Mouse (Mus musculus) kidney, embryonic 15.5 days (tissue): ENCODE measurements at regions not wholly inside any gene's neighbourhood (a gene's known extent, or its start where the extent isn't known, plus 50 kb on each side); places are given as distances from the start of the nearest gene placed in this dataset.

Experiments
- ATAC-seq: fragments of 200-750 bp; cut with Nextera tagmentation; replicated peaks from 2 replicates; pipeline ENCODE4 v1.8.0; 2017; ENCODE audit warnings: moderate TSS enrichment; ENCODE audit not compliant: low FRiP score
- H3K27ac ChIP-seq: fragments of 300-500 bp; sonication (generic); 2 replicates; pipeline ENCODE4 v1.5.1; 2015; ENCODE audit warnings: mild to moderate bottlenecking, inconsistent platforms
- H3K27me3 ChIP-seq: fragments of 300-500 bp; sonication (generic); 2 replicates; pipeline ENCODE4 v1.6.1; 2015; ENCODE audit warnings: inconsistent platforms
- H3K36me3 ChIP-seq: fragments of 300-500 bp; sonication (generic); 2 replicates; pipeline ENCODE4 v1.6.1; 2015; ENCODE audit warnings: inconsistent platforms
- H3K4me1 ChIP-seq: fragments of 300-500 bp; sonication (generic); 2 replicates; pipeline ENCODE4 v1.6.1; 2015; ENCODE audit warnings: inconsistent platforms
- H3K4me2 ChIP-seq: fragments of 300-500 bp; sonication (generic); 2 replicates; pipeline ENCODE4 v1.6.1; 2015; ENCODE audit warnings: moderate library complexity, mild to moderate bottlenecking, inconsistent platforms
- H3K4me3 ChIP-seq: fragments of 300-500 bp; sonication (generic); replicated peaks from 2 replicates; pipeline ENCODE4 v1.5.1; 2015; ENCODE audit warnings: mild to moderate bottlenecking, inconsistent platforms
- H3K9ac ChIP-seq: fragments of 300-500 bp; sonication (generic); 2 replicates; pipeline ENCODE4 v1.6.1; 2015; ENCODE audit warnings: mild to moderate bottlenecking, inconsistent platforms
- H3K9me3 ChIP-seq: fragments of 300-500 bp; sonication (generic); replicated peaks from 2 replicates; pipeline ENCODE4 v1.6.1; 2016; ENCODE audit warnings: inconsistent platforms
- WGBS: fragments of 180-500 bp; shearing (Covaris S2); methylation state at CpG from one replicate; pipeline ENCODE4 v1.1.7; 2015; ENCODE audit warnings: mixed read lengths; 5-methylcytosine and 5-hydroxymethylcytosine counted together

DNA sequence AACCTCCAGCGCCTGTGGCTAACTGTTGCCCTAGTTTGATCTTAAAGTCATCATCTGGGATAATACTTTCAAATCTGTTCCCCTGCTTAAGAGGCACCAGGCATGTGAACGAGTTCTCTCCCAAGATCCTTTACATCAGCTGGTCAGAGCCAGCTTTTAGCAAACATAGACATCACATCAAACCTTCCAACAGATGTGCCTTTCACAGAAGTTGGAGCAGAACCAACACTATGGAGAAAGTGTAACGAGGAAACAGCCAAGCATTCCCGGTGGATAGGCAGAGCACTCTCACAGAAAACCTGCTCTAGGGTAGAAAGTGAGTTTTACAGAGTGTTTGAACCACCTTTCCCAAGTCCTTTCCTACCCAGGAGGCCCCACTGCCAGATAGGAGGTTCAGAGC lies 244.7 kb upstream of the Thbs1 start:
- Histone ChIP-seq H3K9ac (no peak overlapping the region), H3K4me3 (no peak overlapping the region), H3K27me3 (no peaks in the 10 kb centered on the region), H3K27ac (peak overlapping the region; percentile 48; the same call in 1 of the 2 replicates), H3K36me3 (no peaks in the 10 kb centered on the region), H3K9me3 (no peaks in the 10 kb centered on the region), H3K4me1 (peaks cover 18% of the 10 kb centered on the region), H3K4me2 (no peak overlapping the region)
- WGBS, result 62% methylated on average over 4 of the region's 4 CpGs
- no peak; the same call in 1 of the 2 replicates for ATAC-seq

DNA sequence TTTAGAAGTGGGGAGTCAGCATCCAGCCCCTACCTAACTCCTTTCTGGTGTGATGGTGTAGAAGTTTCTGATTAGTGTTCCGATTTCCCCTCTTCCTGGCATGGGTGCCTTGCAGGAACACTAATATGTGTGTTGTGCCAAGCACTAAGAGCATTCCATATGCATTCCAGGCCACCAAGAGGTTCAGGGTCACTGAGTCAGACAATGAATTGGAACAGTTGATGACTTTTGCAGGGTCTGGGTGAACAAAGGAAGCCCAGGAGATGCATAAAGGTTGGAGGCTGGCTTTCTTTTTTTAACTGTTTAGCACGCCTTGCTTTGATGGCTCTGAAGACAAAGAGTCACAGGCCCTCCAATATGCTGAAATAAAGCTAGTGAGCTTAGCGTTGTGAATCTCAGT lies 244.3 kb upstream of the Thbs1 start:
- Histone ChIP-seq H3K9ac (no peak overlapping the region), H3K36me3 (no peaks in the 10 kb centered on the region), H3K9me3 (no peaks in the 10 kb centered on the region), H3K4me2 (no peak overlapping the region), H3K4me1 (peaks cover 16% of the 10 kb centered on the region), H3K27ac (peak overlapping the region; percentile 48; the same call in 1 of the 2 replicates), H3K4me3 (no peak overlapping the region), H3K27me3 (no peaks in the 10 kb centered on the region)
- WGBS, result 51% methylated on average over 3 of the region's 3 CpGs
- peak; percentile 60; the same call in 1 of the 2 replicates for ATAC-seq

DNA sequence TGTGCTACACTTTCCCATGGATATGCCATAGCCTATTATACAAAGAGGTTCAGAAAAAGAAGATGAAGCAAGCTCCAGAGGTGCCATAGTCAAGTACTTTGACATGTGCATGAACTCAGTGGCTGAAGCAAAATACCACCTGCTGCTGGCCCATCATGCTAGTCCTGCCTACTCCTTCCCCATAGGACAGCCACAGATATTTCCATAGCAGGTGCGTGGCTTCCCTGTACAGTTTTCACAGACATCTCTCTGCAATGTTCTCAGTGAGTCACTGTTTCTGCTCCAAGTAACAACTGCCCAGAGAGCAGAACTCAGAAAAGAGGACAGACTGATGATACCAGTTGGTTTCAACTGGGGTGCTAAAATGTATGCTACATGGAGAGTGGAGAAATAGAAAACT lies 242.8 kb upstream of the Thbs1 start:
- Histone ChIP-seq H3K9ac (no peak overlapping the region), H3K9me3 (no peaks in the 10 kb centered on the region), H3K36me3 (no peaks in the 10 kb centered on the region), H3K27ac (no peak overlapping the region), H3K4me1 (peaks cover 13% of the 10 kb centered on the region), H3K4me2 (no peak overlapping the region), H3K27me3 (no peaks in the 10 kb centered on the region), H3K4me3 (no peak overlapping the region)
- ATAC-seq, result no peak
- 100% methylated on average over 1 of the region's 1 CpGs for WGBS

DNA sequence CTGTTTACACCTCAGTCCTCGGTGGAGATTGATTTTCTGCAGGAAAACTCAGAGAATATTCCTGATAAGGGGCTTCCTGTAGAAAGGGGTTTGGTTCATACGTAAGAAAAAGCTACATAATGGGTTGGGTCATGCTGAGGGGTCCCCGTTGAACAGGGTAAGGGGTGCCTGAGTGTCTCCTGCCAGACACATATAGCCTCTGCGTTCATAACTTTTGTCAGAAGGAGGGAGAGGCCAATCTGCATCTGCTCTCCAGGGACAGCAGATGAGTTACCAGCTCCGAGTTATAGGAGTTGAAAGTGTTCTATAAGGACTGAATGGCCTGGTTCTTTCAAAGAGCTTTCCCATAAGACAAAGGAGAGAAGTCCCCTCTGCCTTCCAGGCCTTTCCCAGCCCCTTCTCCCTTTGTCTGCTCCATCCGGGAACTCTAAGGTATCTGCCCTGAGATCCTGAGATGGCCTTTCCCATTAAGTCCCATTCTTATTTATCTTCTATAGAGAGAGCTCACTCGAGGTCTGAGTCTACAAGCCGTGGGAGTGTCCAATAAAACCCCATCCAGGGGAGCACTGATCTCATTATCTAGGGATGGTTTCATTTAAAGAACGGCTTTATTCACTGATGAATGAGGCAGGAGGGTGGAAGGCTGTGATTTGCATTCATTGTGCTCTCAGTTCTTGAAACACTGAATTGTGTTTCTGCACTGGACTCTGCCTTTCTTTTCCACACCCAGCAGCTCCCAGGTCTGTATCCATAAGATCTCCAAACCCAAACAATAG lies 240.0 kb upstream of the Thbs1 start:
- no peak overlapping the region for H3K9ac ChIP-seq
- no peaks in the 10 kb centered on the region for H3K9me3 ChIP-seq
- ATAC-seq, result no peak
- 61% methylated on average over 9 of the region's 9 CpGs for WGBS
- H3K4me2 ChIP-seq, result no peak overlapping the region
- no peak overlapping the region for H3K4me3 ChIP-seq
- H3K27ac ChIP-seq, result no peak overlapping the region
- H3K27me3 ChIP-seq, result no peaks in the 10 kb centered on the region
- peaks cover 11% of the 10 kb centered on the region for H3K4me1 ChIP-seq
- no peaks in the 10 kb centered on the region for H3K36me3 ChIP-seq

DNA sequence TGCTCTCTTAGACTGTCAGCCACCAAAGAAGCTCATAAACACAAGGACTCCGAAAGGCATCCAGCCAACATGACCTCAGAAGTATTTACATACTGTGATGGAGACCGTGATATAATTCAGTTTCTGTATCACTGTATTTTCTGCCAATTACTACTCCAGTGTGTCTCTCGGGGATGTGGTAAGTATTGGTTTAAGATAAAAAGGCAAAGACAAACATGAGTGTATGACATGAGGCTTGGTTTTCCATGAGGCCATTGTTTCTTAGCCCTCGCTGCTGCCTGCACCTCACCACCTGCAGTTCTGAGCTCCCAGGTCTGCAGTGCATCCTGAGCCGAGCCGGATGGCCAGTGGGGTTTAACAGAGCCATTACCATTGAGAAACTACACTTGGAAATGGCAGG lies 233.9 kb upstream of the Thbs1 start:
- no peak for ATAC-seq
- no peaks in the 10 kb centered on the region for H3K36me3 ChIP-seq

DNA sequence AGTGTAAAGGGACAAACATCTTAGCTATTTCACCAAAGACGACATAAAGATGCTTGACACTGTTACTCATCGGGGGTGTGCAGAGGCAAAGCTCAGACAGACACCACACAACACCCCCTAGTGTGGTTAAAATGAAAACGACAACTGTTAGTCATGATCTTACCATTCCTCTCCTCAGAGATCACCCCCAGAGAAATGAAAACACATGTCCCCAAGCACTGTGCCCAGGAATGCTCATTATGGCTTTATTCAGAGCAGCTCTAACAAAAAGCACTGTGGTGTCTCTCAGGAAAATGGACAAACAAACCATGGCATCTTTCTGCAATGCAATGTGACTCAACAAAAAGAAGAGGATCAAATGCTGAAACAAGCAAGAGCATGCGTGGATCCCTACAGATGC lies 229.5 kb upstream of the Thbs1 start:
- H3K9me3 ChIP-seq, result no peaks in the 10 kb centered on the region
- no peaks in the 10 kb centered on the region for H3K27me3 ChIP-seq
- H3K4me2 ChIP-seq, result no peak overlapping the region
- H3K4me3 ChIP-seq, result no peak overlapping the region
- no peaks in the 10 kb centered on the region for H3K36me3 ChIP-seq
- ATAC-seq, result no peak
- no peak overlapping the region for H3K27ac ChIP-seq
- no peaks in the 10 kb centered on the region for H3K4me1 ChIP-seq
- H3K9ac ChIP-seq, result no peak overlapping the region
- 84% methylated on average over 4 of the region's 4 CpGs for WGBS

More for the DNA sequence above, 233.9 kb upstream of the Thbs1 start:
- Histone ChIP-seq H3K27ac (no peak overlapping the region), H3K4me3 (no peak overlapping the region), H3K4me1 (no peaks in the 10 kb centered on the region), H3K9ac (no peak overlapping the region), H3K4me2 (no peak overlapping the region), H3K9me3 (no peaks in the 10 kb centered on the region), H3K27me3 (no peaks in the 10 kb centered on the region)
- WGBS, result 67% methylated on average over 6 of the region's 6 CpGs

DNA sequence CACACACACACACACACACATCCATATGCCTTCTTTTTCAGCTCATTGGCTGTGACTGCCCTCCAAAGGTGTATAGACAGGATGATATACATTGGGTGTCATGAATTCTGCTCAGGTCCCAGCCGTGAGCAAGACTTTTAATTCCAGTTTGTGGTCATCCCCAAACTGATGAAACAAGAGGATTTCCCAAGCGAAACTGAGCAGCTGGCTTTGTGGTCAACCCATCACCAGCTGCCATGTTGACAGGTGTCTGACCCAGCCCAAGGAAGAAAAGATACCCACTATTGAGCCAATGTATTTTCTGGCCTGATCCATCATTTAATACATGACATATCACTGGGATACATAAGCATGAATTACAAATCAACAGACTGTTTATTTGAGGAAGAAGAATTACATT lies 228.8 kb upstream of the Thbs1 start:
- Histone ChIP-seq H3K36me3 (no peaks in the 10 kb centered on the region), H3K4me3 (no peak overlapping the region), H3K9ac (no peak overlapping the region), H3K27me3 (no peaks in the 10 kb centered on the region), H3K27ac (no peak overlapping the region), H3K4me2 (no peak overlapping the region), H3K9me3 (no peaks in the 10 kb centered on the region), H3K4me1 (no peaks in the 10 kb centered on the region)
- ATAC-seq, result no peak
- WGBS, result 83% methylated on average over 2 of the region's 2 CpGs

DNA sequence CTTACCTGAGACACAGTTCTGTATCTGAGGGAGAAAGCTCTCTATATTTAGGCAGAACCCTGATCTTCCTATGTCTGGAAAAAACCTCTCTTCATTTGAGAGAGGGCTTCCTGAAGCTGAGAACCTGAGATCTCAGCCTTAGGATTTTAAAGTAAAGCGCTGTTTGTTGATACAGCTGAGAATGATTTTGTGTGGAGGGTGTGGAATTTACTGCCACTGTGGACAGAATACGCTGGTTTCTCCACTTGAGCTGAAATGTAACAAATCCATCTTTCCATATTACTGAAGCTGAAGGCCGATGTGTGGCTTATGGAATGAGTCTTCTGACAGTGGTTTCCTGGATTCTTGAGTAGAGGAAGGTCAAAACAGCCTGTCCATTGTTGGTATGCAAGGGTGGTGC lies 225.2 kb upstream of the Thbs1 start:
- no peaks in the 10 kb centered on the region for H3K9me3 ChIP-seq
- 64% methylated on average over 3 of the region's 3 CpGs for WGBS
- no peak overlapping the region for H3K9ac ChIP-seq
- H3K36me3 ChIP-seq, result no peaks in the 10 kb centered on the region
- no peak for ATAC-seq
- no peaks in the 10 kb centered on the region for H3K27me3 ChIP-seq
- H3K4me1 ChIP-seq, result no peaks in the 10 kb centered on the region
- no peak overlapping the region for H3K27ac ChIP-seq
- no peak overlapping the region for H3K4me2 ChIP-seq
- H3K4me3 ChIP-seq, result no peak overlapping the region

DNA sequence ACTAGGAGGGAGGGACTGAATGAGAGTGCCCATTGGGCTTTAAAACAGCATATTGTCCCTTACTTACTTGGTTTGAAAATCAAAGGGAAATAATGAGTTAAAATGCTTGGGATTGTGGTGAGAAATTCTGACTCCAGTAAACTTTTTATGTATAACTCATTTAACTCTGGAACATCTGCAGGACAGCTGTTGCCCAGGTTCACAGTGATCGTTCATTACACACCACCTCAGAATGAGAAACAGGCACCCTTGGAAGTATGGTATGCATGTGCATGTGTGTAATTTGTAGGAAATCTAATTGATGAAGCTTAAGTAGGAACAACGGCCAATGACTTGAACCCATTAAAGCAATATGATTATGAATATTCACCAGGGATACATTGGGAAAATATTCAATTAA lies 210.4 kb upstream of the Thbs1 start:
- no peak for ATAC-seq
- H3K4me3 ChIP-seq, result no peak overlapping the region
- no peaks in the 10 kb centered on the region for H3K36me3 ChIP-seq
- H3K4me1 ChIP-seq, result no peaks in the 10 kb centered on the region
- 87% methylated on average over 2 of the region's 2 CpGs for WGBS
- no peaks in the 10 kb centered on the region for H3K27me3 ChIP-seq
- no peak overlapping the region for H3K9ac ChIP-seq
- H3K9me3 ChIP-seq, result no peaks in the 10 kb centered on the region
- H3K4me2 ChIP-seq, result no peak overlapping the region
- H3K27ac ChIP-seq, result no peak overlapping the region

DNA sequence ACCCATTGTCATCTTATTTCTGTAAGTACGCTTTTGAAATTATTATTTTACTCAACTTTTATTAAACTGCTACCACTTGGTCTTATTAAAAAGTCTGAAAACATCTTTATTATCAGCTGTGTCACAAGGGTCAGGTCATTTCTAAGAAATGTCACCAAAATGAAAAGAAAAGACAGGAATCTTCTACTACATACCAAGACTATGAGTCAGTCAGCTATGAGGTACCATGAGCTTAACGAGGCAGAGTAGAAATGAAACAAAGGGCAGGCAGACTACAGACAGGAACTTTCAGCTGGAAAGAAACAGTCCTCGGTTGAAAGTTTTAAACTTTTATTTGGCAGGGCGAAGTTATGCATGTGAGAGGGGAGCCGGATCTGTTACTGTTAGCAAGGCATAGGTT lies 208.8 kb upstream of the Thbs1 start:
- H3K4me2 ChIP-seq, result no peak overlapping the region
- no peaks in the 10 kb centered on the region for H3K4me1 ChIP-seq
- no peak overlapping the region for H3K9ac ChIP-seq
- WGBS, result 78% methylated on average over 5 of the region's 5 CpGs
- no peaks in the 10 kb centered on the region for H3K27me3 ChIP-seq
- no peak overlapping the region for H3K27ac ChIP-seq
- no peak overlapping the region for H3K4me3 ChIP-seq
- no peak for ATAC-seq
- H3K36me3 ChIP-seq, result no peaks in the 10 kb centered on the region
- no peaks in the 10 kb centered on the region for H3K9me3 ChIP-seq

DNA sequence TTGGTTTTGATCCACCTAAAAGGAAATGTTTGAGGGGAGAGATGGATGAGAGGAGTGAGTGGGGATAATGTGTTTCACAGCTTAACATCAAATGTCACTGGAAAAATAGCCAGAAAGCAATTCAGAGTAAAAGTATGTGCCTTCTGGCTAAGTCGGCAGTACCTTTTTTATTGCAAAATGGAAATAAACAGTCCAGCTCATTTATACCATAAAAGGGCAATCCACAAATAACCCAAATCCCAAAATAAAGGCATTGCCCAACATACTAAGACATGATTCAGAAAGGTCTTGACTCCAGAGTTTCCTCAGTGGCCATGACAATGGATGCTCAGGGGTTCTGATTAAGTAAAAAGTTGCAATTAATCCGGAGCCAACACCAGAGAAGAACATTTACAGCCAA lies 208.0 kb upstream of the Thbs1 start:
- no peaks in the 10 kb centered on the region for H3K27me3 ChIP-seq
- H3K4me2 ChIP-seq, result no peak overlapping the region
- H3K4me3 ChIP-seq, result no peak overlapping the region
- no peak overlapping the region for H3K27ac ChIP-seq
- H3K9ac ChIP-seq, result no peak overlapping the region
- WGBS, result 84% methylated on average over 2 of the region's 2 CpGs
- H3K9me3 ChIP-seq, result no peaks in the 10 kb centered on the region
- H3K36me3 ChIP-seq, result no peaks in the 10 kb centered on the region
- ATAC-seq, result no peak
- no peaks in the 10 kb centered on the region for H3K4me1 ChIP-seq

DNA sequence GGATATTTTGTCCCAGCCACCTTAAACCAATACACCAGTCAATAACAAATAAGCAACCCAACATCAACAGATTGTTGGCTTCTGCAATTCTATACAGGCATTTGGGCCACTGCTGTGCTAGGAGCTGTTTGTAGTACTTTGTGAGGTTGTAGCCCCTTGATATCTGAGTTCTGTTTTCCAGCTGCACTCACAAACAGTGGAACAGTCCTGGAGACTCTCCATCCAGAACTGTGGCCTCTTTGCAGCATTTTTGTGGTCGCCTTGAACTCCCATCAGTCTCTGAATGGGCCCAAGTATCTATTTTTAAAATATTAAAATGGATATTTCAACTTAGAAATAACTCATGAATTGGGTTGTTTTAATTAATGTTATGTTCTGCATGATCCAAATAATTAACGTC lies 205.2 kb upstream of the Thbs1 start:
- H3K4me3 ChIP-seq, result no peak overlapping the region
- no peak for ATAC-seq
- no peaks in the 10 kb centered on the region for H3K9me3 ChIP-seq
- no peaks in the 10 kb centered on the region for H3K27me3 ChIP-seq
- H3K27ac ChIP-seq, result no peak overlapping the region
- H3K36me3 ChIP-seq, result no peaks in the 10 kb centered on the region
- 84% methylated on average over 2 of the region's 2 CpGs for WGBS
- H3K4me1 ChIP-seq, result no peaks in the 10 kb centered on the region
- no peak overlapping the region for H3K9ac ChIP-seq
- H3K4me2 ChIP-seq, result no peak overlapping the region

DNA sequence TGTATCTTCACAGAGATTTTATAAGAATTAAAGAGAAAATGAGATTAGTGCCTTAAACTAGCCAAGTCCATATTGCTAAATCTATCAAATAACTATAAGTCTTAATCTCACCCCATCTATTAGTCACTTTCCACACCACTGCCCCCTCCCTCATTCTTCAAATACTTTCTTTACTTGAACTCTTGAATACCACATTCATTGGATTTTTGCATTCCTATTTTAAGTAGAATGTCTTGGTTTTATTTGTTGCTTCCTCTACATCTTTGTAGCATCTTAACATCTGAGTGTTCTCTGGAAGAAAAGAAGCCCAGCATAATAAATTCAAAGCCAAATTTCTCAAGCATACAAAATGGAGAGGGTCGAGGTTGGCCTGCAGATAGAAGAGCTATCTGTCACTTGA lies 200.9 kb upstream of the Thbs1 start:
- Histone ChIP-seq H3K36me3 (no peaks in the 10 kb centered on the region), H3K4me2 (no peak overlapping the region), H3K9me3 (no peaks in the 10 kb centered on the region), H3K27ac (no peak overlapping the region), H3K4me3 (no peak overlapping the region), H3K4me1 (no peaks in the 10 kb centered on the region), H3K27me3 (no peaks in the 10 kb centered on the region), H3K9ac (no peak overlapping the region)
- WGBS, result 59% methylated on average over 1 of the region's 1 CpGs
- ATAC-seq, result no peak
